Mouse (Mus musculus) brown adipose tissue, adult 24 weeks (tissue): ENCODE results near the gene Slc38a10. TPM values are rescaled to one million over a fixed set of nuclear protein-coding genes. Genes with fewer than 3 reads are reported as not detected.

Experiments
- H3K27ac ChIP-seq: fragments of 200-500 bp; replicated peaks from 2 replicates; pipeline ENCODE4 v1.5.1; 2012; ENCODE audit warnings: low read depth, mild to moderate bottlenecking, low read length
- H3K4me1 ChIP-seq: fragments of 200-500 bp; 2 replicates; pipeline ENCODE4 v1.6.1; 2012; ENCODE audit warnings: low read length, mixed read lengths; ENCODE audit not compliant: control insufficient read depth, insufficient read depth, insufficient read length
- H3K4me3 ChIP-seq: fragments of 200-500 bp; 2 replicates; pipeline ENCODE4 v1.5.1; 2012; ENCODE audit warnings: low read depth, mild to moderate bottlenecking, low read length, moderate library complexity; ENCODE audit not compliant: insufficient read depth
- polyA plus RNA-seq: library from polyadenylated mRNA; stranded (reverse); fragments of >200 nt; gene quantifications from 2 replicates; pipeline ENCODE4 v1.2.4, GENCODE M21; 2012; ENCODE audit not compliant: missing spikeins, insufficient read depth, insufficient read length

Slc38a10 gene
- polyA plus RNA-seq, 1 experiment, result 80.3 TPM

DNA sequence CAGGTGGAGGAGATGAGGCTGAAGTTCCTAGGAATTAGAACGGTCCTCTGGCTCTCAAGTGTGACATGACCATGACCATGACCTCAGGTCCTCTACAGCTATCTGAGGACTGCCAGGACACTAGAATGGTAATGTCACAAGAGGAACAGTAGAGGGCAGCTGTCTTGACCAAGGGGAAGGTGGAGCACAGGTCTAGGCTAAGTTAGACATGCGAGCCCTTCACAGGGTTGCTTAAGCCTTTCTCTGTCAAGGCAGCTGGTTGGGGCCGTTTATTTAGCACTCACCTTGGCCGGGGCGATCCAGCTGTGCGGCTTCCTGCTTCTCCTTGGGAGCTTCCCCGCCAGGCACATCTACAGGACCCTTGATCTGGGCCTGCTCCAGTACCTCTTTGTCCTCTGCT lies 40.6 kb downstream of the Slc38a10 start:
- H3K4me1 ChIP-seq, result no peaks in the 10 kb centered on the region
- H3K27ac ChIP-seq, result no peak overlapping the region
- no peak overlapping the region for H3K4me3 ChIP-seq

- H3K4me1 ChIP-seq, result no peaks in the 10 kb centered on the region
- H3K4me3 ChIP-seq, result no peak overlapping the region
- no peak overlapping the region for H3K27ac ChIP-seq
Measured at GRCm38 (mm10) chr11:120109558-120110210, 41.5 kb downstream of the Slc38a10 start.

GRCm38 (mm10) chr11:120107796-120108195 lies 43.4 kb downstream of the Slc38a10 start:
- Histone ChIP-seq H3K4me3 (no peak overlapping the region), H3K4me1 (no peaks in the 10 kb centered on the region), H3K27ac (no peak overlapping the region)

DNA sequence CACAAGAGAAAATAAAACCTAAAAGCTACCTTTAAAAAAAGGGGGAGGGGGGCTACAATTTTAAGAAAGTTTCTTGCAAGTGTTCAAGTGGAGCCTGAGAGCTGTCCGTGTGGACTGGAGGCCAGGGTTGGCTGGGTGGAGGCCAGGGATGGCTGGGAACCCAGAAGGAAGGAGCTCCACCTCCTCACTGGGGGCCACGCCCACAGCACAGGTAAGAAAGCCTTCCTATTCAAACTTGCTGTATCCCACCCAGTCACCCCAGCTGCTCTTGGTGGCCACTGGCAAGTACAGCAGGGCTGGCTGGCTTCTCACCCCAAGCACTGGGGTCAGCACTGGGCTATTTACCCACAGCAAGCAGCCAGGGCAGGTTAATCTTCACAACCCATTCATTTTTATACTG lies 44.1 kb downstream of the Slc38a10 start:
- Histone ChIP-seq H3K4me3 (no peak overlapping the region), H3K4me1 (no peaks in the 10 kb centered on the region), H3K27ac (no peak overlapping the region)

GRCm38 (mm10) chr11:120103431-120103997 lies 47.6 kb downstream of the Slc38a10 start:
- Histone ChIP-seq H3K27ac (no peak overlapping the region), H3K4me3 (no peak overlapping the region), H3K4me1 (no peaks in the 10 kb centered on the region)

DNA sequence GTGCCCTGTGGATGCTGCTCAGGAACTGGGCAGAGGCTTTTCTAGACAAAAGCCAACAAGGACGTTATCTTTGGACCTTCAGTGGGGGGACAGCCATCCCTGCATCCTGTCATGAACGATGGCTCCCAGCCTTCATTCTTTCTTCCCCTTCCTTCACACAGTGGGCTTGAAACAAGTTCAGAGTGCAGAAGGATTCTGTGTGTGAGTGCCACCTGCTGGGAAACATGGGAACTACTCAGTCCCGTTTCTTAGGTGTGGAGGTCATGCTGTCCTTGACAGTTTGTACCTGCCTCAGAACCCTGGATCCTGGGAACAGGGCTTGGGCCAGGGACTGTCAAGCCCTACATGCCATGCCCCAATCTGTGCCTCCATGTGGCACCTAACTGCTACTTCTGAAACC lies 50.1 kb downstream of the Slc38a10 start:
- Histone ChIP-seq H3K4me1 (peaks cover 3% of the 10 kb centered on the region; the same call in 1 of the 2 replicates), H3K27ac (0 out of 2 replicates have a peak overlapping the region, but pooled peaks have one; percentile 35), H3K4me3 (no peak overlapping the region)

DNA sequence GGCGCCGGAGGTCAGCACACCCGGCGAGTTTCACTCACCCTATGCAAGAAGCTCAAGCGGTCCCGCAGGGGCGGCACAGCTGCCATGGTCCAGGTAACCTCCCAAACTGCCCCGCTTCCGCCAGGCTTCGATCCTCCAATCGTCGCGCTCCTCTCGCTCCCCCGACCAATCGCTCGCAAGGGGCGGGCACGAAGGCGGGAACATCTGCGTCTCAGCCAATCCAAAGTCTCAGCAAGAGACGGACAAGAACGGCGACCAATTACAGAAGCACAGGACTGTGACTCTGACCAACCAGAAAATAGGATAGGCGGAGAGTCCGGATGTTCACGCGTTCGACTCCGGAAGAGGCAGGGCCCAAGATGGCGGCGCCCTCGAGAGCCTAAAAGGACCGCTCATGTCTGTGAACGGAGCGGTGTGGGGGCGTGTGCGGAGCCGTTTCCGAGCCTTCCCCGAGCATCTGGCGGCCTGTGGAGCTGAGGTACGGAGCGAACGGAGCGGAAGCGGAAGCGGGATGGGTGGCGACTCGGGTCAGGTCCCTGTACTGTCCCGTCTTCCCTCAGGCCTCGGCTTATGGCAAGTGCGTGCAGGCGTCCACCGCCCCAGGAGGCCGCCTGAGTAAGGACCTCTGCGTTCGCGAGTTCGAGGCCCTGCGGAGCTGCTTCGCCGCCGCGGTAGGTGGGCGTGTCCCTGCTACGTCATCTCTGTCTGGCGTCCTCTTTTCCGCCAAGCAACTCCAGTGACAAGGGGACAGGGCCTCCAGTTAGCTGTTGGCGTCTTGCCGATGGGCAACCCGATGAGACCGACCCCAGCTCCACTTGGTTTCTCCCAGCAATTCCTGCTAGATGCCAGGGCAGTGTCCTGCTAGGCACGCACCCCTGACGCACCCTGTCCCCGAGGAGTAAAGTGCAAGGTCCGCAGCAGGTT lies 52.3 kb downstream of the Slc38a10 start, which contains the start of the genes Tepsin and Ndufaf8:
Gene Tepsin, minus strand, starts transcription at position 144 of the 924 bp plus-strand sequence.
Gene Ndufaf8, plus strand, starts transcription at position 341 of the 924 bp plus-strand sequence.
- Histone ChIP-seq H3K4me3 (peak within 1 kb of the TSS; percentile 78), H3K4me1 (peaks cover 3% of the 10 kb centered on the region; the same call in 1 of the 2 replicates), H3K27ac (peak within 1 kb of the TSS; percentile 73)

GRCm38 (mm10) chr11:120092817-120093591 lies 58.1 kb downstream of the Slc38a10 start:
- Histone ChIP-seq H3K27ac (no peak overlapping the region), H3K4me1 (peaks cover 6% of the 10 kb centered on the region; the same call in 1 of the 2 replicates), H3K4me3 (no peak overlapping the region)

DNA sequence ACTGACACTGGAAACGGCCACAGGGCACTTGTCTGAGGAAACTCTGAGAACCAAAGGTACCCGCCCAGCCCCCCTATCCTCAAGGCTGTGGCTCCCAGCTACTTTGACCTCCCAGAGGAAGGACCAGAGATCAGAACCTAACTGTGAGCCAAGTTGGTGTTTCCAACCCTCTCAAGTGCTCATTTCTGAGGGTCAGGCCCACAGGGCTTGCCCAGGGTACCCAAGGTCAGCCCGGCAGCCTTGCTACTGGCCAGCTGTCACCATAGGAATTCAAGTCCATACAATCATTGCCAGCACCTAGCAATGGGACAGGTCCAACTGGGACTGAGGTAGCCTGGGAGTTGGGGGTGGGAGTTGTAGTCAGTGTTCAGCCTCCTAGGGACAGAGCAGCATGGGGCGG lies 60.5 kb downstream of the Slc38a10 start:
- Histone ChIP-seq H3K4me3 (no peak overlapping the region), H3K4me1 (peaks cover 7% of the 10 kb centered on the region), H3K27ac (no peak overlapping the region)

GRCm38 (mm10) chr11:120086702-120087152 lies 64.4 kb downstream of the Slc38a10 start, which contains the start of gene Cep131:
TSS of gene Cep131 (minus strand) at chr11:120086827.
- Histone ChIP-seq H3K4me1 (peaks cover 7% of the 10 kb centered on the region), H3K27ac (no peak within 1 kb of the TSS), H3K4me3 (peak within 1 kb of the TSS; percentile 85)

DNA sequence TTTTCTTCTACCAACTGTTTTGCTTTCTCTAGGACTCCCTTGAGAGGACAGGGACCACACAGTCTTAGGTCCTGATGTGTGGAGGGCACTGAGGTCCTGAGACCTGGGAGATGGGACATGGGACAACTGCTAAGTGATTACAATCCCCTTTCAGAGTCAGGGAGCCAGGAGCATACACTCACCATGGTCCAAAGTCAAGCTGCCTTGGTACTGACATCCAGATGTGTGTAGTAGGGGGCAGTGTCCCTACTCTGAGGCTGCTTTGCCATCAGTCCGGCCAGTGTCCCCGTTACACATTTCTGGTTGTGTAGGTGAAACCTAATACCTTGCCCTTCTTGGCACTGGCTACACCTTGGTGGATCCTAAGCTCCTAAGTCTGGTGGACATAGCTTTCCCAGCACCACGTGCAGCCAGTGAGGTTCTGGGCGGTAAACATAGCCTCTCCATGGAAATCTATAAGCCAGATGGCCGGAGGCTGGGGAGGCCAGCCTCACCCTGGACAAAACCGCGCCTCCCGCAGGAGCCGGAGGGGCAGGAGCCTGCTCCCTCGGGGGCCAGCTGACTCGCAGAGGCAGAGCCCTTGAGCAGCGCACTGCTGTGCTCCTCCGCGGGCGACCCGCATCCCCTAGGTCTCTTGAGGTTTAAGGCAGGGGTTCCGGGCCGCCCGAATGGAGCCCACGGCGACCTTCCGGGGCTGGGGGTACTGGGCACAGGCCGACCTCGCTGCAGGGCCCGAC lies 65.1 kb downstream of the Slc38a10 start:
- peak overlapping the region; percentile 85 for H3K4me3 ChIP-seq
- peaks cover 7% of the 10 kb centered on the region for H3K4me1 ChIP-seq
- H3K27ac ChIP-seq, result no peak overlapping the region

DNA sequence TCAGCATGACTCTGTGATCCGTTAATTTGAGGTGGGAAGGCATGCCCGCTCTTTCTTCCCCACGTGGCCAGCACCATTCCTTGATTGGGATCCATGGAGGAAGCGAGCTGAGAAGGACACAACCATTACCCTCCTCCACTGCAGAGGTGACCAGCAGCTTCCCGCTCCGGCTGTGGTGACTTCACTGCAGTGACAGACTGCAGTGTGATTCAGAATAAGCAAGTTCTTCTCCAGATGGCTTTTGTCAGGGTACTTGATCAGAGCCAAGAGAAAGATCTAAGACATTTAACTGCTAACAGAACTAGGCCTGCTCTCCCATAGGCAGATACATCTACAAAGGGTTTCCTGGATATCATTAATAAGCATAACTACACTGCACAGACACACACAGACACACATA lies 70.9 kb downstream of the Slc38a10 start:
- no peak overlapping the region for H3K27ac ChIP-seq
- H3K4me3 ChIP-seq, result no peak overlapping the region
- H3K4me1 ChIP-seq, result no peaks in the 10 kb centered on the region

DNA sequence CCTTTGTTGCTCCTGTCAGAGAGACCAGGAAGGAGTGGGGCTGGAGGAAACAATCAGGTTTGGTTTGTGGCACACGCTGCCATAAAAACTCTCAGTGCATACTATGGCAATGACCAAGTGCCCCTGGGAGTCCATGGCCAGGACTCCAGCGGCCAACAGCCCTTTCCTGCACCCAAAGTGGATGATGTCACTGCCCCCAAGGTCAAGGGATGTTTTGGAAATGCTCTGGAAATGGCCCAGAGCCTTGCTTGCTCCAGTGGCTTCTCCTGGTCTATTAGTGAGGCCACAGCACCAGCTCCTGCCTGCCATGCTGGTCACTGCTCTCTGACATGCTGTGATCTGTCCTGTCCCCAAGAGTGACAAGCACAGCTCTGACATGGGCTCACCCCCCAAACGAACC lies 75.0 kb downstream of the Slc38a10 start:
- Histone ChIP-seq H3K4me3 (no peak overlapping the region), H3K4me1 (no peaks in the 10 kb centered on the region), H3K27ac (no peak overlapping the region)
